Mouse (Mus musculus) embryonic facial prominence, embryonic 14.5 days (tissue): ENCODE data around the gene Slc8a1. TPM values are rescaled to one million over a fixed set of nuclear protein-coding genes. Genes with fewer than 3 reads are reported as not detected.

Experiments
- ATAC-seq: fragments of 200-750 bp; cut with Nextera tagmentation; 2 replicates; pipeline ENCODE4 v1.8.0; 2017; ENCODE audit warnings: low read depth, moderate number of reproducible peaks, moderate TSS enrichment
- DNase-seq: peaks from one replicate; pipeline ENCODE4 v3.0.0-alpha.2; 2015; ENCODE audit warnings: low spot score
- H3K27ac ChIP-seq: fragments of 300-500 bp; sonication (generic); replicated peaks from 2 replicates; pipeline ENCODE4 v1.5.1; 2014; ENCODE audit warnings: low read depth, mild to moderate bottlenecking, low read length, moderate library complexity
- H3K27me3 ChIP-seq: fragments of 300-500 bp; sonication (generic); replicated peaks from 2 replicates; pipeline ENCODE4 v1.6.1; 2014; ENCODE audit warnings: low read length; ENCODE audit not compliant: control insufficient read depth, insufficient read depth
- H3K36me3 ChIP-seq: fragments of 300-500 bp; sonication (generic); 2 replicates; pipeline ENCODE4 v1.6.1; 2014; ENCODE audit warnings: low read length, mixed read lengths; ENCODE audit not compliant: control insufficient read depth, insufficient read depth
- H3K4me1 ChIP-seq: fragments of 300-500 bp; sonication (generic); 2 replicates; pipeline ENCODE4 v1.6.1; 2014; ENCODE audit warnings: antibody characterized with exemption, low read length; ENCODE audit not compliant: control insufficient read depth, insufficient read depth
- H3K4me2 ChIP-seq: fragments of 300-500 bp; sonication (generic); 2 replicates; pipeline ENCODE4 v1.6.1; 2014; ENCODE audit warnings: low read depth, mild to moderate bottlenecking, low read length, moderate library complexity, mixed read lengths
- H3K4me3 ChIP-seq: fragments of 300-500 bp; sonication (generic); 2 replicates; pipeline ENCODE4 v1.5.1; 2014; ENCODE audit warnings: low read depth, mild to moderate bottlenecking, low read length
- H3K9ac ChIP-seq: fragments of 300-500 bp; sonication (generic); 2 replicates; pipeline ENCODE4 v1.6.1; 2014; ENCODE audit warnings: low read depth, mild to moderate bottlenecking, low read length, moderate library complexity, mixed read lengths
- H3K9me3 ChIP-seq: fragments of 300-500 bp; sonication (generic); 2 replicates; pipeline ENCODE4 v1.6.1; 2016; ENCODE audit warnings: low read length; ENCODE audit not compliant: control insufficient read depth
- WGBS: fragments of 180-500 bp; shearing (Covaris S2); extraction: QIAGEN DNeasy Blood & Tissue Kit; methylation state at CpG from one replicate; pipeline ENCODE4 v1.1.7; 2014; 5-methylcytosine and 5-hydroxymethylcytosine counted together
- polyA plus RNA-seq: library from polyadenylated mRNA; unstranded; fragments of >200 nt; fragmentation: Nextera tagmentation; extraction: Ambion mirVana; gene quantifications from 2 replicates; pipeline ENCODE4 v1.2.1, GENCODE M21; 2014

The Slc8a1 gene
- polyA plus RNA-seq, 1 experiment from 2014 or later, result 4.6 TPM

DNA sequence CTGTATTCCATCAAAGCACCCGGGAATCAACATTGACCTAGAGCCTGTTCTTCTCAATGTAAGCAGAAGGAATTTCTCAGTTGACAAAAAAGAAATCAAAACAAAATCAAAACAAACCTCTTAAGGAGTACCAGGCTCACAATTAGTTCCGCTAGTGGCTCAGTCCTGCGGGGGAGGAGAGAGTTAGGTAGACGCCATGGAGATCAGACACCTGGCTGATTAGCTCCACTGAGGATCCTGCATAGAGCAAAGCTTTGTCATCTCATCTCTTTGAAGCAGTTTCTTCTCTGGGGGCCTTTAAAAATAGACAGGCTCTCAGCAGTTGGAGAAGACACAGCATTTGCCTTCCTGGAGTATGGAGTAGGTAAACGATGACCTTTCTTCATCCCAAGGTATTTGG lies 192.2 kb downstream of the Slc8a1 start:
- no peaks in the 10 kb centered on the region for H3K36me3 ChIP-seq
- no peak overlapping the region for H3K9ac ChIP-seq
- H3K27ac ChIP-seq, result no peak overlapping the region
- no peak overlapping the region for H3K4me3 ChIP-seq
- no peak for DNase-seq
- peak; percentile 70; the same call in 1 of the 2 replicates for ATAC-seq
- WGBS, result 68% methylated on average over 5 of the region's 5 CpGs
- H3K27me3 ChIP-seq, result no peaks in the 10 kb centered on the region
- H3K9me3 ChIP-seq, result no peaks in the 10 kb centered on the region
- H3K4me2 ChIP-seq, result no peak overlapping the region
- H3K4me1 ChIP-seq, result 0 out of 2 replicates have a peak, but pooled peaks cover 3% of the 10 kb centered on the region

DNA sequence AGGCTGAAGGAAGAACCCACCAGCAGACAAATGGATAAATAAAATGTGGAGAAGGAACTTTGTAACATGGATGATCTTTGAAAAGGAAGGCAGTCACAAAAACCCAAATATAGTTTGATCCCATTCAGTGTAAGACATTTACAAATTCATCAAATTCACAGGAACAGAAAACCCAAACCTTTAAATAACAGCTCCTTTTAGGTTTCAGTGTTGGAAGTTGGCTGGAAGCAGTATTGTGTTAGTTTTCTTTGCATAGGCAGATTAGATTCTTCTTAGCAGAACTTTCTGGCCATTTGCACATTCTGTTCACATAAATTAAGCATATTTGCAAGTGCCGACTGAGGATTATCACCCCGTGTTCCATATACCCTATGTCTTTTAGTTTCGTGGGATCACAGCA lies 193.3 kb downstream of the Slc8a1 start:
- 83% methylated on average over 3 of the region's 3 CpGs for WGBS
- H3K4me1 ChIP-seq, result 0 out of 2 replicates have a peak, but pooled peaks cover 3% of the 10 kb centered on the region
- no peak for ATAC-seq
- H3K27ac ChIP-seq, result no peak overlapping the region
- no peak overlapping the region for H3K4me2 ChIP-seq
- H3K27me3 ChIP-seq, result no peaks in the 10 kb centered on the region
- no peaks in the 10 kb centered on the region for H3K9me3 ChIP-seq
- no peak overlapping the region for H3K9ac ChIP-seq
- no peaks in the 10 kb centered on the region for H3K36me3 ChIP-seq
- no peak overlapping the region for H3K4me3 ChIP-seq
- DNase-seq, result no peak

- DNase-seq, result no peak
- H3K27ac ChIP-seq, result no peak overlapping the region
- 75% methylated on average over 12 of the region's 12 CpGs for WGBS
- H3K4me2 ChIP-seq, result no peak overlapping the region
- 0 out of 2 replicates have a peak, but pooled peaks cover 6% of the 10 kb centered on the region for H3K4me1 ChIP-seq
- no peaks in the 10 kb centered on the region for H3K9me3 ChIP-seq
- ATAC-seq, result no peak; the same call in 1 of the 2 replicates
- H3K9ac ChIP-seq, result no peak overlapping the region
- H3K4me3 ChIP-seq, result no peak overlapping the region
- H3K36me3 ChIP-seq, result no peaks in the 10 kb centered on the region
- no peaks in the 10 kb centered on the region for H3K27me3 ChIP-seq
Measured at GRCm38 (mm10) chr17:81542313-81543185, 195.6 kb downstream of the Slc8a1 start.

DNA sequence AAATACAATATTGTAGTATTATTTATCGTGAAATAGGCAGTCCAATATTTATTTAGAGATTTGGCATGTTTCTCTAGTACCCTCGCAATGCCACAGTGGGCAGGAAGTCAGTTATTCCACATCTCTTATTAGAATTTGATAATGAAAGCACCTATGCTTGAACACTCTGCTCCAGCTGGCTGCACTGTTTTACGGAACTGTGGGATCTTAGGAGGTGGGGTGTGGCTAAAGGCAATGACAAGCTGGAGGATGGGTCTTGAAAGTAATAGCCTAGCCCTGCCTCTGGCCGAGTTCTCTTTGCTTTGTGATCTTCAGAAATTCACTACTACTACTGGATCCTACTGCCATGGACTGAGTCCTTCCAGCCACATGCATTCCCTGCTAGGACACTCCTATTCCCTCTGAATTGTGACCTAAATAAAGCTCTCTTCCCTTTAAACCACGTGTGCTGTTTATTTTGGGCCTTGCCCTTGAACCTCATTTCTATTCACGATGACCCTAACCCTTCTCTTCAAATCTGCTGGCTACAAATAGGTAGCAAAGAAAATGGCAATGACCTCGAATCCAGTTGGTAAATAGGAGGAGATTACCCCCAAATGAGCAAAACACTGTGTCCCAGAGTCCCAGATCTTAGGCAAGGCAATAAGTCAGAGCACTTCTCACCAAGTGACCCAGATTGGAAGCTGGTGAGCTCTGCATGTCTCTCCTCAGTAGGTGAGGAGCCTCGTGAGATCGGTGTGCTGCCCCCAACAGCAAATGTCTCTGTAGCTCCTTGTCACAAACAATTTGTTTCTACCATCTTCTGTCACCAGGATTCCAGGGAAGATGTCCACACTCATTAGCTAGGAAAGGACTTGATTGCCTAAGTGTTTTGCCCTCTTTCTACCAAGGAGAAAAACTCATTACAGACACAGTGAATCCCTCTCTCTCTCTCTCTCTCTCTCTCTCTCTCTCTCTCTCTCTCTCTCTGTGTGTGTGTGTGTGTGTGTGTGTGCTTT lies 199.7 kb downstream of the Slc8a1 start:
- 64% methylated on average over 9 of the region's 9 CpGs for WGBS
- ATAC-seq, result no peak
- H3K27ac ChIP-seq, result no peak overlapping the region

GRCm38 (mm10) chr17:81536093-81536492 lies 202.1 kb downstream of the Slc8a1 start:
- Histone ChIP-seq H3K4me1 (0 out of 2 replicates have a peak, but pooled peaks cover 3% of the 10 kb centered on the region), H3K4me2 (no peak overlapping the region), H3K36me3 (no peaks in the 10 kb centered on the region), H3K27ac (no peak overlapping the region), H3K9ac (no peak overlapping the region), H3K4me3 (no peak overlapping the region), H3K27me3 (no peaks in the 10 kb centered on the region), H3K9me3 (no peaks in the 10 kb centered on the region)
- DNase-seq (no peak), ATAC-seq (no peak)
- WGBS, result 91% methylated on average over 3 of the region's 3 CpGs

More for the DNA sequence above, 199.7 kb downstream of the Slc8a1 start:
- H3K27me3 ChIP-seq, result no peaks in the 10 kb centered on the region
- H3K4me3 ChIP-seq, result no peak overlapping the region
- H3K4me1 ChIP-seq, result 0 out of 2 replicates have a peak, but pooled peaks cover 6% of the 10 kb centered on the region
- no peak for DNase-seq
- H3K4me2 ChIP-seq, result no peak overlapping the region
- H3K36me3 ChIP-seq, result no peaks in the 10 kb centered on the region
- H3K9ac ChIP-seq, result no peak overlapping the region
- H3K9me3 ChIP-seq, result no peaks in the 10 kb centered on the region

GRCm38 (mm10) chr17:81529849-81530248 lies 208.3 kb downstream of the Slc8a1 start:
- 68% methylated on average over 2 of the region's 2 CpGs for WGBS
- H3K27me3 ChIP-seq, result no peaks in the 10 kb centered on the region
- H3K4me1 ChIP-seq, result peaks cover 9% of the 10 kb centered on the region
- H3K4me2 ChIP-seq, result no peak overlapping the region
- no peaks in the 10 kb centered on the region for H3K9me3 ChIP-seq
- H3K4me3 ChIP-seq, result no peak overlapping the region
- no peak for DNase-seq
- H3K27ac ChIP-seq, result no peak overlapping the region
- ATAC-seq, result no peak
- no peaks in the 10 kb centered on the region for H3K36me3 ChIP-seq
- no peak overlapping the region for H3K9ac ChIP-seq

DNA sequence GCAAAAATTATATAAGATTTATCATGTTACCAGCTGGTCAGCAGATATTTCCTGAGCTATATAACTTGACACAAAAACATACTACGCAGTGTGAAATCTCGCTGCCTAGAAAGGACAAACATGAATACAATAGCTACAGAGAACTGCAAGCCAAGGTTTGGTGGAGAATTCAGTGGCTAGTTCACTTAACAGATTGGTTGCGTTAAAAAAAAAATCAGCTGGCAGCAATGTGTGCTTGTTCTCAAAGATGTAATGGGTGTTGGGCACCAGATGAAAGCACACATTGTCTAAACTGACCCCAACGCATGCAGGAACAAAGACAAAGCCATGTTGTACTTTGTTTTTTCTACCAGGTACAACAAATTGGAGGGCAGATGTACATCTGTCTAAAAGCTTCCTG lies 209.2 kb downstream of the Slc8a1 start:
- Histone ChIP-seq H3K9me3 (no peaks in the 10 kb centered on the region), H3K4me2 (no peak overlapping the region), H3K36me3 (no peaks in the 10 kb centered on the region), H3K27me3 (no peaks in the 10 kb centered on the region), H3K27ac (no peak overlapping the region), H3K9ac (no peak overlapping the region), H3K4me1 (peaks cover 14% of the 10 kb centered on the region), H3K4me3 (no peak overlapping the region)
- WGBS, result 72% methylated on average over 4 of the region's 4 CpGs
- DNase-seq, result no peak
- ATAC-seq, result no peak

DNA sequence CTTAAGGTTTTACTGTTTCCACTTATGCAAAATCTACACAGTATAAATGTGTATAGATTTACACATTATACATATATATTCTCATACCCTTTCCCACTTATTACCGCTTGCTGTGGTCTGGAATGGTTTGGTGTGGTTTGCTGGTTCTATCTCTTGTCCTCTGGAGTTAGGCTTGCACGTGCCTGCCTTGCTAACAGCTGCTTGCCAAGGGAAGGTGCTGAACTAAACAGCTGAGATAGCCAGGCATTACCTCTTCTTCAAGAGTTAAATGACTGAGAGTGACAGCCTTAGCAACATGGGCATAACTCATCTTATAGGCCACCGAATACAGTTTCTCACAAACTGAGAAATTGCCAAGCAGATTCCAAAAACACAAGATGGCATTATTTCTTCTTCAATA lies 211.7 kb downstream of the Slc8a1 start:
- Histone ChIP-seq H3K27me3 (no peaks in the 10 kb centered on the region), H3K9ac (no peak overlapping the region), H3K27ac (no peak overlapping the region), H3K9me3 (no peaks in the 10 kb centered on the region), H3K4me1 (peaks cover 14% of the 10 kb centered on the region), H3K4me2 (no peak overlapping the region), H3K4me3 (no peak overlapping the region), H3K36me3 (no peaks in the 10 kb centered on the region)
- ATAC-seq (no peak), DNase-seq (no peak)
- WGBS, result 87% methylated on average over 3 of the region's 3 CpGs
